Mouse (Mus musculus) liver, embryonic 15.5 days (tissue): ENCODE results near the gene Xab2. TPM values are rescaled to one million over a fixed set of nuclear protein-coding genes. Genes with fewer than 3 reads are reported as not detected.
A peak's percentile ranks its signal among the peaks of the same experiment; 100 is the strongest.
"Not testable (repeated sequence)": the region's sequence is repeated elsewhere in the genome, so short reads cannot be mapped to it uniquely, and the experiment has no call there.

Experiments
- ATAC-seq: fragments of 200-750 bp; cut with Nextera tagmentation; 2 replicates; pipeline ENCODE4 v1.8.0; 2017; ENCODE audit warnings: moderate number of reproducible peaks, mild to moderate bottlenecking, moderate library complexity; ENCODE audit not compliant: insufficient read depth
- H3K27ac ChIP-seq: fragments of 300-500 bp; sonication (generic); replicated peaks from 2 replicates; pipeline ENCODE4 v1.5.1; 2015; ENCODE audit warnings: mild to moderate bottlenecking, inconsistent platforms
- H3K27me3 ChIP-seq: fragments of 300-500 bp; sonication (generic); 2 replicates; pipeline ENCODE4 v1.6.1; 2015; ENCODE audit warnings: mild to moderate bottlenecking, inconsistent platforms
- H3K36me3 ChIP-seq: fragments of 300-500 bp; sonication (generic); replicated peaks from 2 replicates; pipeline ENCODE4 v1.6.1; 2015; ENCODE audit warnings: moderate library complexity, mild to moderate bottlenecking, inconsistent platforms
- H3K4me1 ChIP-seq: fragments of 300-500 bp; sonication (generic); replicated peaks from 2 replicates; pipeline ENCODE4 v1.6.1; 2015; ENCODE audit warnings: inconsistent platforms
- H3K4me2 ChIP-seq: fragments of 300-500 bp; sonication (generic); 2 replicates; pipeline ENCODE4 v1.6.1; 2015; ENCODE audit warnings: moderate library complexity, mild to moderate bottlenecking, inconsistent platforms
- H3K4me3 ChIP-seq: fragments of 300-500 bp; sonication (generic); replicated peaks from 2 replicates; pipeline ENCODE4 v1.5.1; 2015; ENCODE audit warnings: mild to moderate bottlenecking, inconsistent platforms
- H3K9ac ChIP-seq: fragments of 300-500 bp; sonication (generic); 2 replicates; pipeline ENCODE4 v1.6.1; 2015; ENCODE audit warnings: moderate library complexity, mild to moderate bottlenecking, inconsistent platforms
- H3K9me3 ChIP-seq: fragments of 300-500 bp; sonication (generic); replicated peaks from 2 replicates; pipeline ENCODE4 v1.6.1; 2016; ENCODE audit warnings: inconsistent platforms
- WGBS: fragments of 180-500 bp; shearing (Covaris S2); methylation state at CpG from one replicate; pipeline ENCODE4 v1.1.7; 2015; ENCODE audit warnings: mixed read lengths; ENCODE audit not compliant: insufficient replicate concordance; 5-methylcytosine and 5-hydroxymethylcytosine counted together
- polyA plus RNA-seq: library from polyadenylated mRNA; unstranded; fragments of >200 nt; fragmentation: Nextera tagmentation; extraction: Ambion mirVana; gene quantifications from 2 replicates; pipeline ENCODE4 v1.2.1, GENCODE M21; 2015

Gene Xab2
- polyA plus RNA-seq, 1 experiment from 2014 or later: 27.3 TPM

DNA sequence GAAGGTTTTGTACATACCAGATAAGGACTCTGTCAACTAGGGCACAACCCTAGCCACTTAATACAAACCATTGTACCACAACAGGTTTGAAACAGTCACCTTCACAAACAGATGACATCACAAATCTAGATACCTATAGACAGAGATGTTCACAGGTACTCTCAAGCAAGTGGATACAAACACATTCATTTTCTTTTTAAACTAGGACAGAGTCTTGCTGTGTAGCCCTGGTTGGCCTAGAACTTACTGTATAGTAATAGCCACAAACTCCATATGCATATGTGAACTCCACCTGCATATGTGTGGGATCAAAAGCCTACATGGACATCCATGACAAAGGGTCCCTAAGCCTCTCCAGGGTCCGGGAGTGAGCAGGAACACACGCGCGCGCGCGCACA is 34.1 kb downstream of the Xab2 start, which contains the start of gene Camsap3:
Gene Camsap3, plus strand, starts transcription at position 301 of the 398 bp plus-strand sequence.
- Histone ChIP-seq H3K4me3 (peak within 1 kb of the TSS; percentile 66), H3K4me1 (peaks cover 26% of the 10 kb centered on the region), H3K9ac (peak within 1 kb of the TSS; percentile 60), H3K4me2 (peak within 1 kb of the TSS; percentile 96), H3K36me3 (no peaks in the 10 kb centered on the region), H3K27ac (peak within 1 kb of the TSS; percentile 60), H3K27me3 (peaks cover 15% of the 10 kb centered on the region), H3K9me3 (no peaks in the 10 kb centered on the region)
- ATAC-seq: 0 out of 2 replicates have a peak, but pooled peaks have one; percentile 7
- WGBS: 5% methylated on average over 7 of the region's 7 CpGs

DNA sequence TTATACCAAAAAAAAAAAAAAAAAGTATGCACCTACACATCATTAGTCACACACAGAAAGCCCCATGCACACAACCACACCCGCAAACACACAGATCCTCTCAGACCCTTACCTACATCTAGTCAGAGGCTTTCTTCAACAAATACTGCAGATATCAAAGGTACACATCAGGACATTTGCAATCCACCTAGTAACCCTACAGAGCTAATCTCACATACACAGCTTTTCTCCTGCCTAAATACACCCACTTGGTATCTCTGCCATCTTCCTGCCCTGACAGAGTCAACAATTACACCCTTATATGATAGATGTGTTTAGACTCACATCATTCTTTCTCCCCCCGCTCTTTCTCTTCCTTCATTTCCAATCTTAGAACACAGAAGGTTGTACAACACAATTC is 34.7 kb downstream of the Xab2 start:
- no peaks in the 10 kb centered on the region for H3K36me3 ChIP-seq
- ATAC-seq: peak; percentile 56; the same call in 1 of the 2 replicates
- no peak overlapping the region for H3K4me3 ChIP-seq
- H3K27ac ChIP-seq: no peak overlapping the region
- H3K9me3 ChIP-seq: no peaks in the 10 kb centered on the region
- peaks cover 26% of the 10 kb centered on the region for H3K4me1 ChIP-seq
- peak overlapping the region; percentile 96 for H3K4me2 ChIP-seq
- 34% methylated on average over 2 of the region's 2 CpGs for WGBS
- H3K27me3 ChIP-seq: peaks cover 15% of the 10 kb centered on the region
- H3K9ac ChIP-seq: no peak overlapping the region

DNA sequence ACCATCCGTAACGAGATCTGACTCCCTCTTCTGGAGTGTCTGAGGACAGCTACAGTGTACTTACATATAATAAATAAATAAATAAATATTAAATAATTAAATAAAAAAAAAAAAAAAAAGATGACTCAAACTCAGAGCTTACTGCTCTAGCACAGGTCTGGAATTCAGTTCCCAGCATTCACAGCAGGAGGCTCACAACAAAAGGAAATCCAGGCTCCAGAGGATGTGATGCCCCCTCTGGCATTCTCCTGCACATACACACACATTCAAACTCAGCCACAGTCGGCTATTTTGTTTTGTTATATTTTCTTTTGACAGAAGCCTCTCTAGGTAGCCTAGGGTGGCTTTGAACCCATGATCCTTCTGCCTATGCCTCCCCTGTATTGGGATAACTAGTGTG is 39.2 kb downstream of the Xab2 start:
- H3K27ac ChIP-seq, H3K9ac ChIP-seq, H3K36me3 ChIP-seq, ATAC-seq, H3K9me3 ChIP-seq, H3K4me2 ChIP-seq, H3K4me3 ChIP-seq, H3K27me3 ChIP-seq: not testable (repeated sequence)
- H3K4me1 ChIP-seq: peaks cover 13% of the 10 kb centered on the region
- 72% methylated on average over 3 of the region's 3 CpGs for WGBS

DNA sequence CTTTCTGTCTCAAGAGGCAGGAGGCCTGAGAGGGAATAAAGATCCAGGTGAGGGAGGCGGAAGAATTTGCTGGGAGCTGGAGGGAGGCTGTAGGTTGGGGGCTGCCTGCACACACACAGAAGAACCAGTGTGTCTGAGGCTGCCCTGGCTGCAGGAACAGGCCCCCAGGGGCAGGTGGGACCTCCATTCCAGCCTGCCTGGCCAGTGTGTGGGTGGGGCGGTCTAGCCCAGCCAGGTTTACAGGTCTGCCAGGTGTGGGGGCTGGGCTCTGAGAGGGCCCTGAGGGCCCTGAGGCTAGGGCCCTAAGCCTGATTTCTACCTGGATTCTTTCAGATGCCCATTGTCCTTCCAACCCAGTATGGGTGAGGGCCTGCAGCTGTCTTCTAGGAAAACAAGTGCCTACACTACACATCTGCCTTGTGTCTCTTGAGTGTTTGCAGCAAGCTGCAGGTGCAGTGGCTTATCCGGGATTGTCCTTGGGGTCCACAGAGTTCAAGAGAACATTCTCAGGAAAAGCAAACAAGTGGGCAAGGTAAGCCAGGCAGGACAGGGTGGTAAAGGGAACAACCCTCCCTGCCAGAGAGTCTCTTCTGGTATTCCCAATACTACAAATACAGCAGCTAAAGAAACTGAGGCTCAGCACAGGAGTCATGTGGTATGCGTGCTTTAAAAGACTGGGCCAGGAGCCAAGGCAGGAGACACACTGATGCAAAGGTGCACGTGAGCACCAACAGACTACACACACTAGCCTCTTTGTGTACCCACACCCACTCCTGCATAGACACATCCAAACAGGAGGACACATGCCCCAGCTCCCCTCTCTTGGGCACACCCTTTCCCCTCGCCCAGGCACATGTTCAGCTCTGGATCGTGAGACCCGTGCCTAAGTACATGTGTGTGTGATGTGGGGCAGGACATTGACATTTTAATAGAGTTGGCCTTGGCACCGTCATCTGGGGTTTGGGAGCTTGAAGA is 41.4 kb downstream of the Xab2 start:
- Histone ChIP-seq H3K36me3 (no peaks in the 10 kb centered on the region), H3K9me3 (no peaks in the 10 kb centered on the region), H3K27ac (no peak overlapping the region), H3K4me2 (no peak overlapping the region), H3K27me3 (no peaks in the 10 kb centered on the region), H3K4me1 (peaks cover 7% of the 10 kb centered on the region; the same call in 1 of the 2 replicates), H3K4me3 (no peak overlapping the region), H3K9ac (no peak overlapping the region)
- WGBS: 69% methylated on average over 9 of the region's 9 CpGs
- ATAC-seq: peak; percentile 13; the same call in 1 of the 2 replicates

DNA sequence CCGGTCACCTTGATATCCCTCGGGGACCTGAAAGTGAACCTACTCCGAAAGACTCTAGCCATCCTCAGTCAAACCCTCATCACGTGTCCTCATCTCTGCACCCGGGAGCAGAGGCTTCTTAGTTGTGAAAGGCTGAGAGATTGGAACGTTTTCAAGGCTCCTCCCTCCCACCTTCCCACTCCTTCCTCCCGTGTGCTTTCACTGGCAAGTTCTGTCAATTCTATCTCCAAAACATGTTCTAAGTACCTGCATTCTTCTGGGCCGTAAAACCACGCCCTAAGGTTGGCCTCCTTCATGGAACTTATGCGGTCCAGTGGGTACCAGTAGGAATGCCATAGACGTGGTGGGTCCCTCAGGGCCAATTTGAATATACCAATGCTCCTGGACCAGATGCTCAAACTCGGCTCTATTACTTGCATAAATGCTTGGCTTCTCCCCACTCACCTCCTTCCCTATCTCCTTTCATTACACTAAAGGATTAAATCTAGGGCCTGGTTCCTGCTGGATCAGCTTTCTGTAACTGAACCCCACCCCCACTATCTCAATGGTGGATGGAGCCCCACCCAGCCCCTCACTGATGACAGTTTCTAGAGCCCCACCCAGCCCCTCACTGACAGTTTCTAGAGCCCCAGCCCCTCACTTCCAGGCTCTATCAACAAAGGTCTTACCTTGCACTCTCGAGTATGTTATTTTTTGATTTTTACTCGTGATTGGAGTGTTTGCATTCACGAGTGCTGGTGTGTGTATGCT is 44.7 kb downstream of the Xab2 start:
- Histone ChIP-seq H3K4me2 (no peak overlapping the region), H3K27ac (no peak overlapping the region), H3K36me3 (no peaks in the 10 kb centered on the region), H3K4me3 (no peak overlapping the region), H3K4me1 (peaks cover 7% of the 10 kb centered on the region; the same call in 1 of the 2 replicates), H3K27me3 (no peaks in the 10 kb centered on the region), H3K9ac (no peak overlapping the region), H3K9me3 (no peaks in the 10 kb centered on the region)
- no peak for ATAC-seq
- 59% methylated on average over 15 of the region's 15 CpGs for WGBS

DNA sequence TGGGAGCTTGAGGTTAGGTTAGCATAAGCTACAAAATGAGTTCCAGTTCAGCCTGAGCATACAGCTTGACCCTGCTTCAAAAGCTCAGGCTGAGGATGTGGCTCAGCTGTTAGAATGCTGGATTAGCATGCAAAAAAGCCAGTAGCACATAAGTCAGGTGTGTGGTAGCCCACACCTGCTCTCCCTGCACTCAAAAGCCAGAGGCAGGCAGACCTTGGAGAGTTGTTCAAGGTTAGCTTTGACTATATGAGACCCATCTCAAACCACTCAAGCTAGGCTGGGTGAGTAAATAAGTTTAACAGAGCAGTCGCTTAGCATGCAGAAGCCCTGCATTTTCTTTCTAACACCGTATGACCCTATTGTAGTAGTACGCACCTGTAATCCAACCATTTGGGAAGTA is 46.6 kb downstream of the Xab2 start:
- Histone ChIP-seq H3K4me1 (peaks cover 7% of the 10 kb centered on the region; the same call in 1 of the 2 replicates), H3K36me3 (no peaks in the 10 kb centered on the region), H3K4me3 (no peak overlapping the region), H3K9me3 (no peaks in the 10 kb centered on the region), H3K27ac (no peak overlapping the region), H3K27me3 (no peaks in the 10 kb centered on the region), H3K9ac (no peak overlapping the region), H3K4me2 (no peak overlapping the region)
- no peak for ATAC-seq
- WGBS: 75% methylated on average over 3 of the region's 3 CpGs

DNA sequence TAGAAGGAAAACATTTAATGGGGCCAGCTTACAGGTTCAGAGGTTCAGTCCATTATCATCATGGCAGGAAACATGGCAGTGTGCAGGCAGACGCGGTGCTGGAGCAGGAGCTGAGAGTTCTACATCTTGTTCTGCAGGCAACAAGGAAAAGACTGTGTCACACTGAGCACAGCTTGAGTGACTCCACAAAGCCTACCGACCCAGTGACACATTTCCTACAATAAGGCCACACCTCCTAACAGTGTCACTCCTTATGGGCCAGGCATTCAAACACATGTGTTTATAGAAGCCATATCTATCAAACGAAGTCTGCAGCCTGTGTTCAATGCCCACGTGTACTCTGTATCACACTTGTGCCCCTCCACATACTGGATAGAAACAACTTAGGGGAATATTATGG is 51.3 kb downstream of the Xab2 start:
- Histone ChIP-seq H3K4me3 (no peak overlapping the region), H3K9ac (no peak overlapping the region), H3K9me3 (no peaks in the 10 kb centered on the region), H3K27me3 (no peaks in the 10 kb centered on the region), H3K4me2 (no peak overlapping the region), H3K27ac (no peak overlapping the region), H3K36me3 (no peaks in the 10 kb centered on the region), H3K4me1 (peaks cover 15% of the 10 kb centered on the region; the same call in 1 of the 2 replicates)
- ATAC-seq: no peak
- WGBS: 64% methylated on average over 5 of the region's 5 CpGs

DNA sequence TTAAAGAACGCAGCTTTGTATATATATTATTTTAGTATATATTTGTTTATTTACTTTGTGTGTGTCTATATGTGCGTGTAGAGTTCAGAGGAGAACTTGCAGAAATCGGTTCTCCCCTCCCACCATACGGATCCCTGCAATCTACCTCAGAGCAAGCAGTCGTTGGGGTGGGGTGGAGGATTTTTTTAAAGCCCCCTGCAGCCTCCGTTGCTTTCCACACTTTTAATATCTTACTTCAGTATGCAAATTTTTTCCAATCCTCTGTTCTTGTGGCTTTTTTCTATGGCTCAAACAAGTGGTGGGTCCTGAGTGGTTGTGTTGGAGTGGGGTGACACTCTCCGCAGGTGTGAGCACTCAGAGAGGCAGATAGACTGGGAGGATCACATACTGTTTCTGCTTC is 52.7 kb downstream of the Xab2 start:
- H3K4me3 ChIP-seq: peak overlapping the region; percentile 30
- no peaks in the 10 kb centered on the region for H3K36me3 ChIP-seq
- WGBS: 13% methylated on average over 7 of the region's 7 CpGs
- H3K9ac ChIP-seq: no peak overlapping the region
- H3K9me3 ChIP-seq: no peaks in the 10 kb centered on the region
- peaks cover 15% of the 10 kb centered on the region; the same call in 1 of the 2 replicates for H3K4me1 ChIP-seq
- H3K4me2 ChIP-seq: peak overlapping the region; percentile 30
- no peaks in the 10 kb centered on the region for H3K27me3 ChIP-seq
- peak; percentile 28; the same call in 1 of the 2 replicates for ATAC-seq
- H3K27ac ChIP-seq: peak overlapping the region; percentile 66

DNA sequence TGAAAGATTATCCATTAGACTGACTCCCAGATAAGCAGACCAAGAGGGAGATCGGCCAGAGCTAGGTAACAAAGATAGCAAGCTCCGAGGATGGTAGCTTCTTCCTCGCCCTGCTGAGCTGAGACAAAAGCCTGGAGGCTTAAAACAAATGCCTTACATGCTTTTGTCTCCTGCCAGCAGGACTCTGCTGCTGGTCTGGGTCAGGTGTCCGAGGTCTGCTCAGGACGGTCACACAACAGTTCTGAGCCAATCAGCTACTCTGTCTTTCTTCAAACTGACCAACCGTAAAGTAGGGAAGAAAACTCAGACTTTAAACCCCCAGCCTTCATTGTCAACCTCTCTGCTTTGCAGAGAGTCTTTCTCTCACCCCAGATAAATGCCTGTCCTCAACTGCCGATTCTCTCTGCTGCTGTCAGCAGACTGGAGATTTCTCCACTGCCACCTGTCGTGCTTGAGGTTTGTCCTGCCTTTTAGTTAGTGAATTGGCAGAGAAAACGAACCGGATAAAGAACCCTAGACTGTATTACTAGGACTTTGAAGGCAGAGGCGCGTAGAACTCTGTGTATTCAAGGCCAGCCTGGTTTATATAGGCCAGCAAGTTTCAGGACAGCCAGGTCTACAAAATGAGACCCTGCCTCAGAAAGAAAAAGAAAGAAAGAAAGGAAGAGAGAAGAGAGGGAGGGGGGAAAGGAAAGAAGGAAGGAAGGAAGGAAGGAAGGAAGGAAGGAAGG is 53.3 kb downstream of the Xab2 start, which contains the start of gene C330021F23Rik:
Gene C330021F23Rik, plus strand, starts transcription at position 350 of the 731 bp plus-strand sequence.
- ATAC-seq: peak; percentile 75
- H3K9ac ChIP-seq: no peak within 1 kb of the TSS
- peaks cover 15% of the 10 kb centered on the region; the same call in 1 of the 2 replicates for H3K4me1 ChIP-seq

More for the DNA sequence above, 53.3 kb downstream of the Xab2 start, which contains the start of gene C330021F23Rik:
- H3K36me3 ChIP-seq: no peaks in the 10 kb centered on the region
- no peaks in the 10 kb centered on the region for H3K9me3 ChIP-seq
- H3K4me3 ChIP-seq: peak within 1 kb of the TSS; percentile 30
- H3K27me3 ChIP-seq: no peaks in the 10 kb centered on the region
- H3K27ac ChIP-seq: peak within 1 kb of the TSS; percentile 66
- WGBS: 19% methylated on average over 12 of the region's 12 CpGs
- H3K4me2 ChIP-seq: peak within 1 kb of the TSS; percentile 30
